Mouse (Mus musculus) cerebellum, adult (tissue): Measurements from ENCODE around the gene Saa2.

Source experiments
- ATAC-seq: cut with Nextera tagmentation; 2 replicates; pipeline ENCODE4 v1.9.2; 2017; ENCODE audit warnings: mild to moderate bottlenecking, moderate library complexity, mixed read lengths; ENCODE audit not compliant: insufficient number of reproducible peaks, low FRiP score, low TSS enrichment

Saa2 gene

DNA sequence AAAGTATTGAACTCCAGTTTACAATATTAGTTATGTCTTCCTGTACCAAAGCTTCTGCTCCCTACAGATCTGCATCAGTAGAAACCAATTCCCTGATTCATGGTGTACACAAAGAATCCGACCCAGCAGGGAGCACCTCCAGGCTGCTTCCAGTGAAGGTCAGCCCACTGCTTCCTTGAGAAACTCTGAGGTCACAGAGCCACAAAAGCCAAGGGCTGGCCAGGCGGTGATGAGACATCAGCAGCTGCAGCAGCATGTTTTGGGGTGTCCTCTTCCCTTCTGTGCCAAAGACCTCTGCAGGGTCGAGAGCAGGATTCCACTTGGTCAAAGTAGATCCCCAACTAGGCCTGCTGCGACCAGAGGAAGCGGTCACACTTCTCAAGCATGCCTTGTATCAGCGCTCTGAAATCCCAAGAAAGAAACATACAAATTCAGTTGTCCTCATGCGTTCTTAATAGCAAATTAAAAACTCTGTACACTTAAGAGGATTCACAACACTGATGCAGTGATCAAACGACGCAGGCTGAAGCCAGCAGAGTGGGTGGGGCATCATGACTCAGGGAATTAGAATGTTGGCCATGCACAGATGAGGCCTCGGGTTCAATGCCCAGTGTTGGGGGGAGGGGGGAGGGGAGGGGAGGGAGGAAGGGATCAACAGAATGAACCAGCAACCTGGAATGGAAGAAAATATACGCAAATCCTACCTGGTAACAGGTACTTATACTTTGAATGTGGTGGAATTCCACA lies 9.6 kb downstream of the Saa2 start:
- ATAC-seq: no peak

- ATAC-seq: no peak
Measured at GRCm38 (mm10) chr7:46762601-46763000, 11.0 kb downstream of the Saa2 start.

DNA sequence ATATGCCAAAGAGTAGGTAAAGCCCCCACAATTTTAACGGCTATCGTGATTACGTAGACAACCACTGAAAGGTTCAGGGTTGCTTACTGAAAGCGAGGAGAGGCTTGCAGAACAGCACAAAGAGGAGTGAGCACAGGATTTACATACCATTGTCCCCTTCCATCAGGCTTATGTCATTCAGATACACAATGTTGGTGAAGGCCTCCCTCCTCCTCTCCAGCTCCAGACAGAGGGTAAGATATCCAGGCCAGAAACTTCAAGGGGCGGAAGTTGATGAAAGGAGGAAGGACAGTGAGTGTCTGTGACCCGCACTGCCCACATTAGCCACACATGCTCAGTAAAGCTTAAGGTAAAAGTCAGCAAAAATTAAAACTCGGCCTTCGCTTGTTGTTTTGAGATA lies 13.1 kb downstream of the Saa2 start:
- ATAC-seq: no peak

DNA sequence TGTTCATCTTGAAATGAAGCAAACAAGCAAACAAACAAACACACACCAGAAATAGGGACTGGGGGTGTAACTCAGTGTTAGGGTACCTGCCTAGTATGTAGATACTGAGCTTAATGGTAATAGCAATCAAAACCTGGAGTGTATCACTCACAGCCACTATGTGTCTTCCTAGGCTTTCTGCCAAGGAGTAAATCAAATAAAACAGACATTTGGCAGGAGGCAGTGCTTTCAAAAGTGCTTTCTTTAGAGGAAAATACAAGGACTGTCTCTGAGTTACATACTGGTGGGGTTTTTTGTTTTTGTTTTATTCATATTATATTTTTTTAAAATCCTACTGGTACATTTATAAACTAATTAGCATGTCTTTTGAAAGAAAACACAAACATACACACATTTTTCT lies 15.8 kb downstream of the Saa2 start:
- no peak for ATAC-seq

- no peak for ATAC-seq
Measured at GRCm38 (mm10) chr7:46768451-46768850, 16.9 kb downstream of the Saa2 start.

GRCm38 (mm10) chr7:46770706-46771105 lies 19.1 kb downstream of the Saa2 start:
- ATAC-seq: no peak; the same call in 1 of the 2 replicates

DNA sequence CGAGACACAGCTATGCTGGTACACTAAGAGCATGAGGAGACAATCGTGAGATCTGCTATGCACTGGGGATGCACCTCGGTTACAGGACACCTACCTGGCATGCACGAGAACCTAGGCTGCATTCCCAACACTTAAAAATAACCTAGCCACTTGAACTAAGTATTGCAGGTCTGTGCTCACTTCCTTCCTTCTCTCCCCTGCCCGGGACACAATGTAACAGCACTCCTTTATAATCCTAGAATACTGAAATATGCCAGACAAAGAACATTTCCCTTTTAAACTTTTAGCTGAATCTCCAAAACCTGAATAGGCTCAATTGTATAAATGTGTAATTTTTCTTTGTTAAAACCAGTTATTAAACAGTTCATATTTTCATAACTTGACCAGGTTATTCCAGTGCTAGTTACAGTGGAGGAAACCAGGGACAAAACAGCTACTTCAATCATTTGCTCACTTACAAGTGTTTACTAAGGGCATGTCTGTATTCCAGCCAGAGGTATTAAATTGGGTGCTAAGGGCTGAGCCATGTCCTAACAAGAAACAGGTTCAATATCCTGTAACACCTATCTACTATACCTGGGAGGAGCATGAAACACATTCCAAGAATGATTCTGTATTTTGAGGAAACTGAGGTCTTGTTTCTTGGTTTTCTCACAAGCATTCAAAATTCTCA lies 37.7 kb downstream of the Saa2 start:
- ATAC-seq: no peak

DNA sequence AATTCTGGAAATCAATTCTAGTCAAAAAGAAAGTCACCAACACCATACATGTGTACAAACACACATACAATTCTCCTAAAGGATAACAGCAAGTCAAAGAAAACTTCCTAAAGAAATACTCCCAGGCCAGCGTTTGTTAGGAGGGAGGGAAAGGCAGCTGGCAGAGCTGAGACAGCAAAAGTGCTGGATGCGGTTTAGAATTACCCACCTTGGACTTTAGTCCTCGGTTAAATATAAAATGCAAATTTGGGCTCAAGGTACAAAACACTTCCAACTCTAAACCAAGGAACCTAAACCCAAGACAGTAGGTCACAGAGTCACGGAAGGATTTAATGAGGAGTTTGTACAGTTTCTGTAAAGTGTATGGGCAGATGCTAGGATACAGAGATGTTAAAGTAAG lies 42.3 kb downstream of the Saa2 start:
- no peak for ATAC-seq

- ATAC-seq: peak; percentile 93
Measured at GRCm38 (mm10) chr7:46795287-46796205, 44.0 kb downstream of the Saa2 start, which contains the start of the genes Hps5 and Gtf2h1. Hps5 (minus strand) TSS chr7:46796064. Gtf2h1 (plus strand) TSS chr7:46796103.

GRCm38 (mm10) chr7:46796206-46796679 lies 44.7 kb downstream of the Saa2 start:
- ATAC-seq: peak; percentile 67; the same call in 1 of the 2 replicates

DNA sequence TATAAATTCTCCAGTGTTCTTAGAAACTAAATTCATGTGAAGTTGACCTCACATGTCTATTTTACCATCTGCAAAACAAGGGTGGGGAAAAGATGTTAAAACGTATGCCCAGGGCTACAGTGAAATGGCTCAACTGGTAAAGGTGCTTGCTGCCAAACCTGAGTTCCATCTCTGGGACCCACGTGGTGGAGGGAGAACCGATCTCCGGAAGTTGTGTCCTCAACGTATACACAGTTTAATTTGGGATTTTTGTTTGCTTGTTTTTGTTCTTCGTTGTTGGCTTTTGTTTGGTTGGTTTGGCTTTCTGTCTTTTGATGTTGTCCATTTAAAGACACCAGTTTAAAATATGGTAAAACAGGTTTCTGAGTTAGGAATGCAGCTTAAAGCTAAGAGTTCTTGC lies 45.2 kb downstream of the Saa2 start:
- ATAC-seq: no peak
